Mouse (Mus musculus): Measurements from ENCODE around the gene Dync2h1. TPM values are rescaled to one million over a fixed set of nuclear protein-coding genes. Genes with fewer than 3 reads are reported as not detected.
A peak's percentile ranks its signal among the peaks of the same experiment; 100 is the strongest.
"Not testable (repeated sequence)": the region's sequence is repeated elsewhere in the genome, so short reads cannot be mapped to it uniquely, and the experiment has no call there.

Gene Dync2h1
- polyA plus RNA-seq (2012; rRNA removed) = 0.35 and 0.38 TPM in 2 replicates

- Histone ChIP-seq H3K27ac (ENCODE audit: insufficient read depth, low read length) (peak within 1 kb of the TSS; percentile 86), H3K4me1 (ENCODE audit: control insufficient read depth, insufficient read depth, insufficient read length) (peaks cover 5% of the 10 kb centered on the region; the same call in 1 of the 2 replicates), H3K36me3 (ENCODE audit: control insufficient read depth, insufficient read depth, low read length) (no peaks in the 10 kb centered on the region; the same call in 1 of the 2 replicates), H3K27me3 (ENCODE audit: control insufficient read depth, insufficient read depth, low read length) (no peaks in the 10 kb centered on the region), H3K4me3 (ENCODE audit: extremely low read depth, insufficient read depth, insufficient read length) (peak within 1 kb of the TSS; percentile 86)
- peak; percentile 88 to 89 for DNase-seq (ENCODE audit: low read depth in 1 of 2, low spot score in 2 of 2)
- WGBS = 2% methylated on average over 62 of the region's 62 CpGs
- TF ChIP-seq CTCF (IDR thresholded peaks at IDR 0.05; ENCODE audit: extremely low read depth, insufficient read depth, insufficient read length, insufficient replicate concordance) (no peak), POLR2A (IDR thresholded peaks at IDR 0.05; ENCODE audit: low read depth, low read length) (peak; percentile 70; the same call in 1 of the 2 replicates)
Measured at GRCm38 (mm10) chr9:7184172-7184896, at the start of gene Dync2h1, which contains the start of gene Dcun1d5. Dync2h1 (minus strand) TSS chr9:7184446. Dcun1d5 (plus strand) TSS chr9:7184520.

- Histone ChIP-seq H3K4me1 (ENCODE audit: control insufficient read depth, insufficient read depth, insufficient read length) (peaks cover 2% of the 10 kb centered on the region), H3K27ac (ENCODE audit: insufficient read depth, low read length) (no peak overlapping the region), H3K36me3 (ENCODE audit: control insufficient read depth, insufficient read depth, low read length) (no peaks in the 10 kb centered on the region), H3K4me3 (ENCODE audit: extremely low read depth, insufficient read depth, insufficient read length) (no peak overlapping the region), H3K27me3 (ENCODE audit: control insufficient read depth, insufficient read depth, low read length) (no peaks in the 10 kb centered on the region)
- TF ChIP-seq POLR2A (IDR thresholded peaks at IDR 0.05; ENCODE audit: low read depth, low read length) (no peak), CTCF (IDR thresholded peaks at IDR 0.05; ENCODE audit: extremely low read depth, insufficient read depth, insufficient read length, insufficient replicate concordance) (no peak)
- WGBS = 37% methylated on average over 7 of the region's 7 CpGs
- DNase-seq (ENCODE audit: low read depth in 1 of 2, low spot score in 2 of 2) = no peak
Measured at GRCm38 (mm10) chr9:7221460-7221859, 37.2 kb upstream of the Dync2h1 start.

- Histone ChIP-seq H3K4me3 (ENCODE audit: extremely low read depth, insufficient read depth, insufficient read length) (no peak overlapping the region), H3K4me1 (ENCODE audit: control insufficient read depth, insufficient read depth, insufficient read length) (peaks cover 2% of the 10 kb centered on the region), H3K27me3 (ENCODE audit: control insufficient read depth, insufficient read depth, low read length) (no peaks in the 10 kb centered on the region), H3K36me3 (ENCODE audit: control insufficient read depth, insufficient read depth, low read length) (no peaks in the 10 kb centered on the region), H3K27ac (ENCODE audit: insufficient read depth, low read length) (0 out of 2 replicates have a peak overlapping the region, but pooled peaks have one; percentile 8)
- TF ChIP-seq CTCF (IDR thresholded peaks at IDR 0.05; ENCODE audit: extremely low read depth, insufficient read depth, insufficient read length, insufficient replicate concordance) (peak; percentile 15; the same call in 1 of the 2 replicates), POLR2A (IDR thresholded peaks at IDR 0.05; ENCODE audit: low read depth, low read length) (no peak)
- peak in 1 of 2 experiments; percentile 6 for DNase-seq (ENCODE audit: low read depth in 1 of 2, low spot score in 2 of 2)
- 60% methylated on average over 5 of the region's 5 CpGs for WGBS
Measured at GRCm38 (mm10) chr9:7221024-7221423, 36.8 kb upstream of the Dync2h1 start.

- DNase-seq (ENCODE audit: low read depth in 1 of 2, low spot score in 2 of 2) = peak in 1 of 2 experiments; percentile 6
- Histone ChIP-seq H3K4me3 (ENCODE audit: extremely low read depth, insufficient read depth, insufficient read length) (no peak overlapping the region), H3K36me3 (ENCODE audit: control insufficient read depth, insufficient read depth, low read length) (no peaks in the 10 kb centered on the region), H3K4me1 (ENCODE audit: control insufficient read depth, insufficient read depth, insufficient read length) (no peaks in the 10 kb centered on the region; the same call in none of the 2 replicates), H3K27me3 (ENCODE audit: control insufficient read depth, insufficient read depth, low read length) (no peaks in the 10 kb centered on the region), H3K27ac (ENCODE audit: insufficient read depth, low read length) (no peak overlapping the region)
- 36% methylated on average over 2 of the region's 2 CpGs for WGBS
- TF ChIP-seq POLR2A (IDR thresholded peaks at IDR 0.05; ENCODE audit: low read depth, low read length) (no peak), CTCF (IDR thresholded peaks at IDR 0.05; ENCODE audit: extremely low read depth, insufficient read depth, insufficient read length, insufficient replicate concordance) (peak; percentile 7; the same call in 1 of the 2 replicates)
Measured at GRCm38 (mm10) chr9:7216240-7216639, 32.0 kb upstream of the Dync2h1 start.

- H3K36me3 ChIP-seq (ENCODE audit: control insufficient read depth, insufficient read depth, low read length); DNase-seq (ENCODE audit: low read depth in 1 of 2, low spot score in 2 of 2); H3K27me3 ChIP-seq (ENCODE audit: control insufficient read depth, insufficient read depth, low read length); H3K4me1 ChIP-seq (ENCODE audit: control insufficient read depth, insufficient read depth, insufficient read length); H3K27ac ChIP-seq (ENCODE audit: insufficient read depth, low read length); H3K4me3 ChIP-seq (ENCODE audit: extremely low read depth, insufficient read depth, insufficient read length): not testable (repeated sequence)
- 90% methylated on average over 3 of the region's 3 CpGs for WGBS
Measured at GRCm38 (mm10) chr9:7190694-7191093, 6.4 kb upstream of the Dync2h1 start.

- Histone ChIP-seq H3K36me3 (ENCODE audit: control insufficient read depth, insufficient read depth, low read length) (no peaks in the 10 kb centered on the region; the same call in 1 of the 2 replicates), H3K4me3 (ENCODE audit: extremely low read depth, insufficient read depth, insufficient read length) (peak overlapping the region; percentile 86), H3K4me1 (ENCODE audit: control insufficient read depth, insufficient read depth, insufficient read length) (peaks cover 5% of the 10 kb centered on the region; the same call in 1 of the 2 replicates), H3K27me3 (ENCODE audit: control insufficient read depth, insufficient read depth, low read length) (no peaks in the 10 kb centered on the region), H3K27ac (ENCODE audit: insufficient read depth, low read length) (peak overlapping the region; percentile 86)
- no peak for DNase-seq (ENCODE audit: low read depth in 1 of 2, low spot score in 2 of 2)
- under 1% methylated on average over 31 of the region's 31 CpGs for WGBS
- TF ChIP-seq CTCF (IDR thresholded peaks at IDR 0.05; ENCODE audit: extremely low read depth, insufficient read depth, insufficient read length, insufficient replicate concordance) (no peak), POLR2A (IDR thresholded peaks at IDR 0.05; ENCODE audit: low read depth, low read length) (no peak)
Measured at GRCm38 (mm10) chr9:7184897-7185291, 648 bp upstream of the Dync2h1 start.

Data from spleen, adult 2 months (tissue).